Mouse (Mus musculus) MEL (cell line): ENCODE measurements around the gene Pipox. TPM values are rescaled to one million over a fixed set of nuclear protein-coding genes. Genes with fewer than 3 reads are reported as not detected.

Experiments
- DNase-seq: peaks from one replicate; pipeline ENCODE4 v3.0.0; 2011; ENCODE audit warnings: low read depth, low spot score
- H3K27ac ChIP-seq: 2 replicates; pipeline ENCODE4 v1.5.1; 2012; ENCODE audit warnings: low read depth, mild to moderate bottlenecking, control low read depth, low read length, moderate library complexity; ENCODE audit not compliant: control insufficient read depth
- H3K27me3 ChIP-seq, 2 experiments: fragments of 150-350 bp in 1 of 2; sonication (generic) in 1 of 2; 2 replicates each; pipeline ENCODE4 v1.6.1; 2012; ENCODE audit warnings: low read length in 2 of 2, mild to moderate bottlenecking in 2 of 2, improper control_type of control experiment in 1 of 2, moderate library complexity in 1 of 2; ENCODE audit not compliant: insufficient read depth in 2 of 2, control insufficient read depth in 1 of 2
- H3K36me3 ChIP-seq, 2 experiments: 2 replicates each; pipeline ENCODE4 v1.6.1; 2012 to 2014; ENCODE audit warnings: low read length in 2 of 2, improper control_type of control experiment in 1 of 2, inconsistent platforms in 1 of 2, mild to moderate bottlenecking in 1 of 2; ENCODE audit not compliant: insufficient read depth in 2 of 2, control insufficient read depth in 1 of 2
- H3K4me1 ChIP-seq, 2 experiments: fragments of 150-350 bp in 1 of 2; sonication (generic) in 1 of 2; 2 replicates each; pipeline ENCODE4 v1.6.1; 2012; ENCODE audit warnings: low read length in 2 of 2, improper control_type of control experiment in 1 of 2, mild to moderate bottlenecking in 1 of 2; ENCODE audit not compliant: insufficient read depth in 2 of 2, control insufficient read depth in 1 of 2
- H3K4me3 ChIP-seq, 2 experiments: fragments of 150-350 bp in 1 of 2; sonication (generic) in 1 of 2; 2 replicates each; pipeline ENCODE4 v1.5.1; 2012; ENCODE audit warnings: low read depth in 2 of 2, low read length in 2 of 2, mild to moderate bottlenecking in 2 of 2, moderate library complexity in 2 of 2, control low read depth in 1 of 2, improper control_type of control experiment in 1 of 2; ENCODE audit not compliant: control insufficient read depth in 1 of 2, insufficient read depth in 1 of 2
- H3K79me2 ChIP-seq: 2 replicates; pipeline ENCODE4 v1.6.1; 2012; ENCODE audit warnings: mild to moderate bottlenecking, low read length, moderate library complexity; ENCODE audit not compliant: control insufficient read depth, poor library complexity, insufficient read depth
- H3K9ac ChIP-seq: 2 replicates; pipeline ENCODE4 v1.6.1; 2012; ENCODE audit warnings: low read depth, mild to moderate bottlenecking, control low read depth, low read length, moderate library complexity; ENCODE audit not compliant: control insufficient read depth, poor library complexity, severe bottlenecking
- H3K9me3 ChIP-seq: fragments of 150-350 bp; sonication (generic); replicated peaks from 2 replicates; pipeline ENCODE4 v1.6.1; 2012; ENCODE audit warnings: mild to moderate bottlenecking, low read length, improper control_type of control experiment, moderate library complexity; ENCODE audit not compliant: insufficient read depth
- CHD2 ChIP-seq: IDR thresholded peaks from 2 replicates; pipeline ENCODE4 v1.6.1; 2011; ENCODE audit warnings: low read length, improper control_type of control experiment
- ELF1 ChIP-seq: IDR thresholded peaks from 2 replicates; pipeline ENCODE4 v1.6.1; 2014; ENCODE audit warnings: low read depth, mild to moderate bottlenecking, inconsistent platforms, low read length, improper control_type of control experiment, moderate library complexity
- ETS1 ChIP-seq: IDR thresholded peaks from 2 replicates; pipeline ENCODE4 v1.6.1; 2012; ENCODE audit warnings: low read depth, mild to moderate bottlenecking, inconsistent platforms, low read length, improper control_type of control experiment, moderate library complexity
- GABPA ChIP-seq: IDR thresholded peaks from 2 replicates; pipeline ENCODE4 v1.6.1; 2012; ENCODE audit warnings: low read depth, mild to moderate bottlenecking, inconsistent platforms, low read length, improper control_type of control experiment, moderate library complexity
- JUND ChIP-seq: IDR thresholded peaks from 2 replicates; pipeline ENCODE4 v1.6.1; 2011; ENCODE audit warnings: low read depth, mild to moderate bottlenecking, improper control_type of control experiment, low read length
- KAT2A ChIP-seq: conservative IDR thresholded peaks from 2 replicates; pipeline ENCODE4 v1.6.1; 2012; ENCODE audit warnings: low read depth, low read length, improper control_type of control experiment, inconsistent platforms
- MAFK ChIP-seq: IDR thresholded peaks from 2 replicates; pipeline ENCODE4 v1.6.1; 2011; ENCODE audit warnings: low read depth, mild to moderate bottlenecking, low read length, improper control_type of control experiment, borderline replicate concordance
- MAX ChIP-seq: IDR thresholded peaks from 2 replicates; pipeline ENCODE4 v1.6.1; 2011; ENCODE audit warnings: low read length, improper control_type of control experiment
- MYB ChIP-seq: IDR thresholded peaks from 2 replicates; pipeline ENCODE4 v1.6.1; 2011; ENCODE audit warnings: mild to moderate bottlenecking, low read depth, low read length, improper control_type of control experiment
- MYC ChIP-seq: IDR thresholded peaks from 2 replicates; pipeline ENCODE4 v1.6.1; 2011; ENCODE audit warnings: low read depth, mild to moderate bottlenecking, low read length, improper control_type of control experiment, moderate library complexity
- NELFE ChIP-seq: IDR thresholded peaks from 2 replicates; pipeline ENCODE4 v1.6.1; 2011; ENCODE audit warnings: low read depth, low read length, improper control_type of control experiment
- NRF1 ChIP-seq: IDR thresholded peaks from 2 replicates; pipeline ENCODE4 v1.6.1; 2014; ENCODE audit warnings: low read depth, mild to moderate bottlenecking, inconsistent platforms, low read length, improper control_type of control experiment, moderate library complexity; ENCODE audit not compliant: poor library complexity, insufficient read depth, severe bottlenecking
- POLR2A ChIP-seq, 2 experiments: IDR thresholded peaks; 2 replicates each; pipeline ENCODE4 v1.6.1; 2011 to 2012; ENCODE audit warnings: low read length in 2 of 2, mild to moderate bottlenecking in 2 of 2, control low read depth in 1 of 2, improper control_type of control experiment in 1 of 2, low read depth in 1 of 2, moderate library complexity in 1 of 2; ENCODE audit not compliant: control insufficient read depth in 1 of 2, insufficient read depth in 1 of 2, poor library complexity in 1 of 2
- RAD21 ChIP-seq: IDR thresholded peaks from 2 replicates; pipeline ENCODE4 v1.6.1; 2011; ENCODE audit warnings: mild to moderate bottlenecking, low read depth, low read length, improper control_type of control experiment
- RCOR1 ChIP-seq: IDR thresholded peaks from 2 replicates; pipeline ENCODE4 v1.6.1; 2012; ENCODE audit warnings: low read depth, mild to moderate bottlenecking, inconsistent platforms, low read length, improper control_type of control experiment
- SIN3A ChIP-seq: IDR thresholded peaks from 2 replicates; pipeline ENCODE4 v1.6.1; 2012; ENCODE audit warnings: low read length, improper control_type of control experiment, inconsistent platforms
- TAL1 ChIP-seq: IDR thresholded peaks from 2 replicates; pipeline ENCODE4 v1.6.1; 2012; ENCODE audit warnings: mild to moderate bottlenecking, inconsistent platforms, low read length, moderate library complexity, mixed read lengths
- TBP ChIP-seq: IDR thresholded peaks from 2 replicates; pipeline ENCODE4 v1.8.0; 2011; ENCODE audit warnings: low read depth, low read length, improper control_type of control experiment
- TCF12 ChIP-seq: IDR thresholded peaks from 2 replicates; pipeline ENCODE4 v1.6.1; 2014; ENCODE audit warnings: low read depth, mild to moderate bottlenecking, inconsistent platforms, low read length, improper control_type of control experiment, moderate library complexity
- UBTF ChIP-seq: IDR thresholded peaks from 2 replicates; pipeline ENCODE4 v1.6.1; 2012; ENCODE audit warnings: low read depth, mild to moderate bottlenecking, inconsistent platforms, low read length, improper control_type of control experiment, moderate library complexity, borderline replicate concordance; ENCODE audit not compliant: insufficient read depth
- USF1 ChIP-seq: IDR thresholded peaks from 2 replicates; pipeline ENCODE4 v1.6.1; 2014; ENCODE audit warnings: low read depth, mild to moderate bottlenecking, inconsistent platforms, low read length, improper control_type of control experiment, moderate library complexity
- ZC3H11A ChIP-seq: IDR thresholded peaks from 2 replicates; pipeline ENCODE4 v1.6.1; 2012; ENCODE audit warnings: low read depth, mild to moderate bottlenecking, inconsistent platforms, low read length, improper control_type of control experiment
- ZKSCAN1 ChIP-seq: IDR thresholded peaks from 2 replicates; pipeline ENCODE4 v1.6.1; 2012; ENCODE audit warnings: low read depth, mild to moderate bottlenecking, inconsistent platforms, low read length, improper control_type of control experiment, moderate library complexity
- ZNF384 ChIP-seq: IDR thresholded peaks from 2 replicates; pipeline ENCODE4 v1.6.1; 2012; ENCODE audit warnings: low read depth, mild to moderate bottlenecking, inconsistent platforms, low read length, improper control_type of control experiment
- polyA plus RNA-seq, 2 experiments: library from polyadenylated mRNA; stranded (reverse) in 1 of 2; unstranded in 1 of 2; fragments of >175 nt in 1 of 2; fragments of >200 nt in 1 of 2; gene quantifications; 2 replicates each; pipeline versions ENCODE4 v1.2.1 to v1.2.4; 2012; ENCODE audit warnings: low replicate concordance in 2 of 2, low read depth in 1 of 2; ENCODE audit not compliant: insufficient read length in 2 of 2, insufficient read depth in 1 of 2, missing spikeins in 1 of 2
- total RNA-seq: library from RNA; depleted of rRNA; stranded (reverse); fragments of 300-350 nt; gene quantifications from 2 replicates; pipeline ENCODE4 v1.2.3, GENCODE M21; 2012

Pipox gene
- total and polyA plus RNA-seq, 3 experiments: not detected

DNA sequence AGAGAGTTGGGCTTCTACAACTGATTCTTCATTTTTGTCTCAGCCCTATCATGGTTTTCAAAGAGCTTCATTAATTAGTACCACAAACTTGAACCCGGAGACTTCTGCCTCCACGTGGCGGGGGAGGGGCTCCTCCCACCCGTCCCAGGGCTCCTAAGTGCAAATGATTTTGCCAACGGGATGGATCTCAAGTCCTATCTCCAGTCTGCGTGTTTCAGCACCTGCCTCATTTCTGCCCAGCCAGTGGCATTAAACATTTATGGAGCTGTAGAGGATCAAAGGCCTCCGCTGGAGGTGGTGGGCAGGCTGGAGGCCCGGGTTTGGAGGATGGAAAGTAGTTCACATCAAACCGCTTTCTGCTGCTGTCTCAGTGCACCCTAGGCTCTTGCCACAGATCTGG is 32.8 kb upstream of the Pipox start:
- H3K27me3 ChIP-seq: peaks cover 8 to 14% of the 10 kb centered on the region in 2 experiments

DNA sequence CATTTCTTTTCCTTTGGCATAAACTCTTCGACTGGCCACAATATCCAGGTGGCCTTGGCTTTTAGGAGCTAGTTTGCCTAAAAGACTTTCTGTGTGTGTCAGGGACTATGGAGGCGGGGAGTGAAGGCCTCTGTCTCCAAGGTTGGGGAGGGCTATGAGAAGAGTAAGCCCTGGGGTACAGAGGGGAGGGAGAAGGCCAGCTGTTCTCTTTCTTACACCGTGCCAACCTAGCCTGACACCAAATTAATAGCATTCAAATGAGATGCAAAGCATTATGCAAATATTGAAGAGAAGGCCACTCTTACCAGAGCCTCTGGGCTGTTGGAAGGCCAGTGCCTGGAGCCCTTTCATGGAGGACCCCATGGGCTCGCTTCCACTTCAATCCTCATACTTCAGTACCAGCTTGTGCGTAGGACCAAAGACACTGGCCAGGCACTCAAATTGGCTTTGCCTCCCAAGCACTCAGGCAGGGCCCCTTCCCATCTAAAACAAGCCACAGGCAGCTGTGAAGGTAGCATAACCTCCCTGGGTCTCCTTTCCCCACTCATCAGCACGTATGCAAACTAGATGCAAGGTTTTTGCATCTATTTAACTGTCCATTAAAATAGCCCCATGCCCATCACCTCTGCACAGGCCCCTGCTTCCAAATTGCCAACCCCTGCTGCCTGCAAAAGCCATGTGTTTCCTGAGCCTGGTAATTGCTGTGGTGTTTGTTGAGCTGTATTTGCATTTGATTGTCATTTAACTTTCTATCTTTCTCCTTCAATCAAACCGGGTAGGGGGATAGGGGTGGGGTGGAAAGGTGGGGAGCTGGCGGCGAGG is 32.2 kb upstream of the Pipox start:
- Histone ChIP-seq H3K79me2 (no peaks in the 10 kb centered on the region), H3K27ac (no peak overlapping the region), H3K36me3 (no peaks in the 10 kb centered on the region), H3K27me3 (peaks cover 12 to 19% of the 10 kb centered on the region in 2 experiments), H3K4me3 (no peak overlapping the region), H3K9ac (no peak overlapping the region), H3K4me1 (no peaks in the 10 kb centered on the region), H3K9me3 (no peaks in the 10 kb centered on the region)
- TF ChIP-seq RAD21 (no peak), NRF1 (no peak), TBP (no peak), MYB (no peak), ZNF384 (no peak), MYC (no peak), MAFK (no peak), TAL1 (no peak), KAT2A (no peak), MAX (no peak), SIN3A (no peak), ETS1 (no peak), TCF12 (no peak)
- no peak for DNase-seq

More for the DNA sequence above, 32.8 kb upstream of the Pipox start:
- Histone ChIP-seq H3K4me1 (no peaks in the 10 kb centered on the region), H3K4me3 (no peak overlapping the region), H3K27ac (no peak overlapping the region), H3K9me3 (no peaks in the 10 kb centered on the region), H3K79me2 (no peaks in the 10 kb centered on the region), H3K36me3 (no peaks in the 10 kb centered on the region), H3K9ac (no peak overlapping the region)
- no peak for DNase-seq
- TF ChIP-seq POLR2A (IDR thresholded peaks at IDR 0.05; ENCODE audit: control insufficient read depth in 1 of 2, insufficient read depth in 1 of 2, low read depth in 1 of 2, low read length in 2 of 2, poor library complexity in 1 of 2) (no peak), RAD21 (no peak), GABPA (no peak), JUND (no peak), UBTF (no peak), MYB (no peak), MYC (no peak), ELF1 (no peak), TCF12 (no peak), NELFE (no peak), ZC3H11A (no peak), CHD2 (no peak), ZKSCAN1 (no peak), USF1 (no peak), RCOR1 (no peak)
